Mouse (Mus musculus) embryonic facial prominence, embryonic 14.5 days (tissue): ENCODE results near the gene Cbx2. TPM values are rescaled to one million over a fixed set of nuclear protein-coding genes. Genes with fewer than 3 reads are reported as not detected.

Experiments
- ATAC-seq: fragments of 200-750 bp; cut with Nextera tagmentation; 2 replicates; pipeline ENCODE4 v1.8.0; 2017; ENCODE audit warnings: low read depth, moderate number of reproducible peaks, moderate TSS enrichment
- DNase-seq: peaks from one replicate; pipeline ENCODE4 v3.0.0-alpha.2; 2015; ENCODE audit warnings: low spot score
- H3K27ac ChIP-seq: fragments of 300-500 bp; sonication (generic); replicated peaks from 2 replicates; pipeline ENCODE4 v1.5.1; 2014; ENCODE audit warnings: low read depth, mild to moderate bottlenecking, low read length, moderate library complexity
- H3K27me3 ChIP-seq: fragments of 300-500 bp; sonication (generic); replicated peaks from 2 replicates; pipeline ENCODE4 v1.6.1; 2014; ENCODE audit warnings: low read length; ENCODE audit not compliant: control insufficient read depth, insufficient read depth
- H3K36me3 ChIP-seq: fragments of 300-500 bp; sonication (generic); 2 replicates; pipeline ENCODE4 v1.6.1; 2014; ENCODE audit warnings: low read length, mixed read lengths; ENCODE audit not compliant: control insufficient read depth, insufficient read depth
- H3K4me1 ChIP-seq: fragments of 300-500 bp; sonication (generic); 2 replicates; pipeline ENCODE4 v1.6.1; 2014; ENCODE audit warnings: antibody characterized with exemption, low read length; ENCODE audit not compliant: control insufficient read depth, insufficient read depth
- H3K4me2 ChIP-seq: fragments of 300-500 bp; sonication (generic); 2 replicates; pipeline ENCODE4 v1.6.1; 2014; ENCODE audit warnings: low read depth, mild to moderate bottlenecking, low read length, moderate library complexity, mixed read lengths
- H3K4me3 ChIP-seq: fragments of 300-500 bp; sonication (generic); 2 replicates; pipeline ENCODE4 v1.5.1; 2014; ENCODE audit warnings: low read depth, mild to moderate bottlenecking, low read length
- H3K9ac ChIP-seq: fragments of 300-500 bp; sonication (generic); 2 replicates; pipeline ENCODE4 v1.6.1; 2014; ENCODE audit warnings: low read depth, mild to moderate bottlenecking, low read length, moderate library complexity, mixed read lengths
- H3K9me3 ChIP-seq: fragments of 300-500 bp; sonication (generic); 2 replicates; pipeline ENCODE4 v1.6.1; 2016; ENCODE audit warnings: low read length; ENCODE audit not compliant: control insufficient read depth
- WGBS: fragments of 180-500 bp; shearing (Covaris S2); extraction: QIAGEN DNeasy Blood & Tissue Kit; methylation state at CpG from one replicate; pipeline ENCODE4 v1.1.7; 2014; 5-methylcytosine and 5-hydroxymethylcytosine counted together
- polyA plus RNA-seq: library from polyadenylated mRNA; unstranded; fragments of >200 nt; fragmentation: Nextera tagmentation; extraction: Ambion mirVana; gene quantifications from 2 replicates; pipeline ENCODE4 v1.2.1, GENCODE M21; 2014

Gene Cbx2
- polyA plus RNA-seq, 1 experiment from 2014 or later: 23.9 TPM

- no peak within 1 kb of the TSS for H3K27ac ChIP-seq
- WGBS: 90% methylated on average over 10 of the region's 10 CpGs
- H3K36me3 ChIP-seq: no peaks in the 10 kb centered on the region
- no peak within 1 kb of the TSS for H3K4me3 ChIP-seq
- ATAC-seq (no peak), DNase-seq (no peak)
- H3K4me2 ChIP-seq: no peak within 1 kb of the TSS
- no peak within 1 kb of the TSS for H3K9ac ChIP-seq
- no peaks in the 10 kb centered on the region for H3K27me3 ChIP-seq
- H3K4me1 ChIP-seq: no peaks in the 10 kb centered on the region
- no peaks in the 10 kb centered on the region for H3K9me3 ChIP-seq
These were observed 34.8 kb upstream of the Cbx2 start, which contains the start of gene Enpp7 for GRCm38 (mm10) chr11:118987999-118988398. Enpp7 (plus strand) TSS chr11:118988188.

- 59% methylated on average over 3 of the region's 3 CpGs for WGBS
- Histone ChIP-seq H3K4me2 (no peak overlapping the region), H3K4me3 (no peak overlapping the region), H3K27me3 (no peaks in the 10 kb centered on the region), H3K9ac (no peak overlapping the region), H3K9me3 (no peaks in the 10 kb centered on the region), H3K36me3 (no peaks in the 10 kb centered on the region), H3K27ac (no peak overlapping the region), H3K4me1 (peaks cover 5% of the 10 kb centered on the region; the same call in 1 of the 2 replicates)
- DNase-seq (no peak), ATAC-seq (no peak)
These were observed 30.0 kb upstream of the Cbx2 start for GRCm38 (mm10) chr11:118992781-118993180.

GRCm38 (mm10) chr11:118995448-118995847 is 27.3 kb upstream of the Cbx2 start:
- 26% methylated on average over 4 of the region's 4 CpGs for WGBS
- DNase-seq: peak; percentile 35
- H3K27ac ChIP-seq: no peak overlapping the region

GRCm38 (mm10) chr11:118997182-118997581 is 25.6 kb upstream of the Cbx2 start:
- Histone ChIP-seq H3K27ac (no peak overlapping the region), H3K4me3 (no peak overlapping the region), H3K4me1 (peaks cover 11% of the 10 kb centered on the region; the same call in 1 of the 2 replicates), H3K4me2 (no peak overlapping the region), H3K27me3 (peaks cover 14% of the 10 kb centered on the region), H3K36me3 (no peaks in the 10 kb centered on the region), H3K9ac (no peak overlapping the region), H3K9me3 (no peaks in the 10 kb centered on the region)
- 75% methylated on average over 3 of the region's 3 CpGs for WGBS
- DNase-seq: no peak
- ATAC-seq: no peak

More at GRCm38 (mm10) chr11:118995448-118995847, 27.3 kb upstream of the Cbx2 start:
- ATAC-seq: no peak
- H3K9me3 ChIP-seq: no peaks in the 10 kb centered on the region
- no peak overlapping the region for H3K4me3 ChIP-seq
- no peak overlapping the region for H3K4me2 ChIP-seq
- H3K27me3 ChIP-seq: peaks cover 14% of the 10 kb centered on the region
- 0 out of 2 replicates have a peak overlapping the region, but pooled peaks have one; percentile 16 for H3K9ac ChIP-seq
- peaks cover 11% of the 10 kb centered on the region; the same call in 1 of the 2 replicates for H3K4me1 ChIP-seq
- no peaks in the 10 kb centered on the region for H3K36me3 ChIP-seq

- peaks cover 14% of the 10 kb centered on the region for H3K27me3 ChIP-seq
- ATAC-seq (peak; percentile 81), DNase-seq (peak; percentile 92)
- H3K4me2 ChIP-seq: peak overlapping the region; percentile 53
- no peaks in the 10 kb centered on the region for H3K36me3 ChIP-seq
- H3K4me1 ChIP-seq: peaks cover 11% of the 10 kb centered on the region; the same call in 1 of the 2 replicates
- WGBS: 8% methylated on average over 29 of the region's 30 CpGs
- H3K4me3 ChIP-seq: peak overlapping the region; percentile 28
- H3K9ac ChIP-seq: peak overlapping the region; percentile 1; the same call in 1 of the 2 replicates
- H3K9me3 ChIP-seq: no peaks in the 10 kb centered on the region
- H3K27ac ChIP-seq: no peak overlapping the region
These were observed 24.1 kb upstream of the Cbx2 start for GRCm38 (mm10) chr11:118998540-118999265.

- Histone ChIP-seq H3K36me3 (no peaks in the 10 kb centered on the region), H3K9me3 (no peaks in the 10 kb centered on the region), H3K27ac (no peak overlapping the region), H3K27me3 (peaks cover 14% of the 10 kb centered on the region), H3K4me2 (peak overlapping the region; percentile 53), H3K9ac (0 out of 2 replicates have a peak overlapping the region, but pooled peaks have one; percentile 1), H3K4me1 (peaks cover 11% of the 10 kb centered on the region; the same call in 1 of the 2 replicates), H3K4me3 (no peak overlapping the region)
- 5% methylated on average over 23 of the region's 26 CpGs for WGBS
- ATAC-seq (no peak), DNase-seq (peak; percentile 42)
These were observed 23.4 kb upstream of the Cbx2 start for GRCm38 (mm10) chr11:118999361-118999804.

- Histone ChIP-seq H3K27ac (no peak overlapping the region), H3K4me1 (0 out of 2 replicates have a peak, but pooled peaks cover 6% of the 10 kb centered on the region), H3K4me3 (no peak overlapping the region), H3K4me2 (no peak overlapping the region), H3K9ac (no peak overlapping the region), H3K36me3 (no peaks in the 10 kb centered on the region), H3K9me3 (no peaks in the 10 kb centered on the region), H3K27me3 (peaks cover 14% of the 10 kb centered on the region)
- ATAC-seq (no peak), DNase-seq (no peak)
- 59% methylated on average over 2 of the region's 2 CpGs for WGBS
These were observed 21.9 kb upstream of the Cbx2 start for GRCm38 (mm10) chr11:119000877-119001276.

- Histone ChIP-seq H3K9ac (no peak overlapping the region), H3K27ac (no peak overlapping the region), H3K4me3 (no peak overlapping the region), H3K4me1 (0 out of 2 replicates have a peak, but pooled peaks cover 6% of the 10 kb centered on the region), H3K4me2 (no peak overlapping the region), H3K9me3 (no peaks in the 10 kb centered on the region), H3K36me3 (no peaks in the 10 kb centered on the region), H3K27me3 (peaks cover 14% of the 10 kb centered on the region)
- DNase-seq (no peak), ATAC-seq (no peak)
- 56% methylated on average over 4 of the region's 4 CpGs for WGBS
These were observed 21.2 kb upstream of the Cbx2 start for GRCm38 (mm10) chr11:119001493-119002128.
